Mouse (Mus musculus): ENCODE measurements around the gene Olfm1. TPM values are rescaled to one million over a fixed set of nuclear protein-coding genes. Genes with fewer than 3 reads are reported as not detected.
A peak's percentile ranks its signal among the peaks of the same experiment; 100 is the strongest.

Olfm1 gene
- polyA plus RNA-seq, 1 experiment from 2014 or later: 10.4 TPM

DNA sequence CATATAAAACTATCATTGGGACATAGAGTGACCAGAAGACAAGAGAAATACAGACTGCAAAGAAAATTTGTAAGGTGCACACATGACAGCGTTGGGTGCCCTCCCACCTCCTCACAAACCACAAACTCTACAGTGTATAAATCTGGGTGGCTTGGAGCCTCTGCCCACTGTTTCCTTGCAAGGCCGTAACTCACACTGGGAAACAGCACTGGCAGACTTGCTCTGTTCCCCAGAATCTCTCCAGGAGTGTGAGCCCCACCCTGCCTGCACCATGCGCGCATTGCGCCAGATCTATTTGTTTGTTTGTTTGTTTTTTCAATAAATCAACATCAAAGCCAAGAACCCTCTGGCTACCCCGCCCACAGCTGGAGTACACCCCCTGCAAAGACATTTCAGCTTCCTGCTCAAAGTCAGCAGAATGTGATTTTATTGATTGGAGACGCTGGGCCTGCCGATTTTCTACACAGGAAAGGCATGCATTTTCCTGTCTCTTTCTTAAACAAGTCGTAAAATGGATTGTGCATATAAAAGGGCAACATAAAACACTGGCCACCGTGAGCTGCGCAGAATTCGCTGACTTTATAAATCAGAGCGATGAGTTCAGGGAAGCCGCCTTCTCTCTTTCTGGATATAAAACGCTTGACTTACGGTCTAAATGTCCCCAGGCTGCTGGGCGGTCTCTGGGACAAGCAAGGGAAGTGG, 48.9 kb downstream of the Olfm1 start:
- ATAC-seq (ENCODE audit: low FRiP score, low TSS enrichment): no peak; the same call in 1 of the 2 replicates
- Histone ChIP-seq H3K9ac (replicated peaks; ENCODE audit: low read length) (no peak overlapping the region), H3K9me3 (ENCODE audit: low read length) (0 out of 2 replicates have a peak, but pooled peaks cover 5% of the 10 kb centered on the region), H3K4me2 (replicated peaks; ENCODE audit: low read depth, low read length) (0 out of 2 replicates have a peak overlapping the region, but pooled peaks have one; percentile 13), H3K27me3 (ENCODE audit: insufficient read depth, low read length) (0 out of 2 replicates have a peak, but pooled peaks cover 2% of the 10 kb centered on the region), H3K4me3 (ENCODE audit: low read length) (no peak overlapping the region), H3K27ac (ENCODE audit: low read length) (peak overlapping the region; percentile 57; the same call in 1 of the 2 replicates), H3K4me1 (ENCODE audit: insufficient read depth, low read length) (peaks cover 10% of the 10 kb centered on the region), H3K36me3 (ENCODE audit: insufficient read depth, low read length) (no peaks in the 10 kb centered on the region)
- 34% methylated on average over 17 of the region's 17 CpGs for WGBS

- 42% methylated on average over 5 of the region's 5 CpGs for WGBS
- 0 out of 2 replicates have a peak, but pooled peaks cover 2% of the 10 kb centered on the region for H3K27me3 ChIP-seq (ENCODE audit: insufficient read depth, low read length)
- no peak overlapping the region for H3K4me3 ChIP-seq (ENCODE audit: low read length)
- H3K4me2 ChIP-seq (replicated peaks; ENCODE audit: low read depth, low read length): 0 out of 2 replicates have a peak overlapping the region, but pooled peaks have one; percentile 13
- H3K36me3 ChIP-seq (ENCODE audit: insufficient read depth, low read length): no peaks in the 10 kb centered on the region
- peak overlapping the region; percentile 57; the same call in 1 of the 2 replicates for H3K27ac ChIP-seq (ENCODE audit: low read length)
- 0 out of 2 replicates have a peak, but pooled peaks cover 5% of the 10 kb centered on the region for H3K9me3 ChIP-seq (ENCODE audit: low read length)
- H3K4me1 ChIP-seq (ENCODE audit: insufficient read depth, low read length): peaks cover 10% of the 10 kb centered on the region
- no peak for ATAC-seq (ENCODE audit: low FRiP score, low TSS enrichment)
- H3K9ac ChIP-seq (replicated peaks; ENCODE audit: low read length): no peak overlapping the region
Measured at GRCm38 (mm10) chr2:28242222-28242543, 49.4 kb downstream of the Olfm1 start.

DNA sequence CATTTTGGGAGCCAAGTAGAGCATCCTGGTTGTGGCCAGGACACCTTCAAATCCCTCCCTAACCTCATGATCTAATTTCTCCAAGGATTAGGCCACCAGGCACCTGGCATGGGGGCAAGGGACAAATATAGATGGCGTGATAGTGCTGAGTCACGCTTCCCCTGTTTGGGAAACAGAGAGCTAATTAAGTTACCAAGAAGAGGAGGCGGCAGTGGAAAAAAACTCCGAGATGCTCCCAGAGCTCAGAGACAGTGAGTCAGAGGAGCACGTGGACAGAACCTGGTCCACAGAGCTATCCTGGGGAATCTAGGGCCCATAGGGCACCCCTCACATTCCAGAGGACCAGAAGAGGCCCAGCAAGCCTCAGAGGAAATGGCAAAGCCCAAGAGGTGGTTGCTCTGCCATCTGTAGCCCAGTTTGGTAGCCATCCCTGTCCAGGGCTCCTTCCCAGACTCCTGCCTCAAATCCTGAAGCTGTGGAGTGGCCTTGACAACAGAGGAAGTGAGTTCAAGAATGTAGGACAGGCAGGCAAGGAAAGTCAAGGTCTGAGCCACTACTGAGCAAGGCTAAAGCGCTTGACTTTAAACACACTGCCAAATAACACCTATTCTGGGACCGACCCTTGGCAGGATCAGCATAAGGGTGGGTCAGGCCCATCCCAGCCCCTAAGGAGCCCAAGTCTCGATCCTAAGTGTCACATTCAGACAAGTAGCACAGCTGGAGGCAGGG, 52.0 kb downstream of the Olfm1 start:
- no peak for ATAC-seq (ENCODE audit: low FRiP score, low TSS enrichment)
- 63% methylated on average over 8 of the region's 8 CpGs for WGBS
- H3K4me1 ChIP-seq (ENCODE audit: insufficient read depth, low read length): peaks cover 10% of the 10 kb centered on the region

DNA sequence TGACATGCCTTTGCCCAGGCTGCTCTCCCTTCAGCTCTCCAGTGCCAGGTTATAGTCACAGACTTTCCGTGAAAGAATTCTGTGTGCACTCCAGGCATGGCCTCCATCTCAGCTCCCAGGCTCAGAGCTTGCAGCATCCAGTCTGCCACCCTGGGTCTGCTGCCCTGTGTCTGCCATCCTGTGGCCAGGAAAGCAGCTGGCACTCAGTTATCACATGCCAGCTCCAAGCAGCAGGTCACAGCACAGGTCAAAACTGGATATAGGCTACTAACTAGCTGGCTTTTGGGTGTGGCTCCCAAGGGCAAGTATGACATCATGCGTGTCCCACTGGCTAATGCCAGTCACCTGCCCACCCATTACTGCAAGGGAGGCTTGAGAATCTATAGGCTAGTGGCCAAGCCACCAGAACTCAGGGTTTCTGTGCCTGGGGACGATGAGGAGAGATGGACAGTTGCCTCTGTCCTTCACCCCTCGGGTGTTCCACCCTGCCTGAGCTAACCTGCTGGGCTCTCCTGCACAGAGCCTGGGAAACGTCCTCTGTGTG, 53.4 kb downstream of the Olfm1 start:
- no peak overlapping the region for H3K27ac ChIP-seq (ENCODE audit: low read length)

More for the DNA sequence above, 52.0 kb downstream of the Olfm1 start:
- no peak overlapping the region for H3K4me2 ChIP-seq (replicated peaks; ENCODE audit: low read depth, low read length)
- H3K9me3 ChIP-seq (ENCODE audit: low read length): no peaks in the 10 kb centered on the region
- no peak overlapping the region for H3K9ac ChIP-seq (replicated peaks; ENCODE audit: low read length)
- H3K4me3 ChIP-seq (ENCODE audit: low read length): no peak overlapping the region
- no peak overlapping the region for H3K27ac ChIP-seq (ENCODE audit: low read length)
- H3K27me3 ChIP-seq (ENCODE audit: insufficient read depth, low read length): no peaks in the 10 kb centered on the region
- H3K36me3 ChIP-seq (ENCODE audit: insufficient read depth, low read length): no peaks in the 10 kb centered on the region

DNA sequence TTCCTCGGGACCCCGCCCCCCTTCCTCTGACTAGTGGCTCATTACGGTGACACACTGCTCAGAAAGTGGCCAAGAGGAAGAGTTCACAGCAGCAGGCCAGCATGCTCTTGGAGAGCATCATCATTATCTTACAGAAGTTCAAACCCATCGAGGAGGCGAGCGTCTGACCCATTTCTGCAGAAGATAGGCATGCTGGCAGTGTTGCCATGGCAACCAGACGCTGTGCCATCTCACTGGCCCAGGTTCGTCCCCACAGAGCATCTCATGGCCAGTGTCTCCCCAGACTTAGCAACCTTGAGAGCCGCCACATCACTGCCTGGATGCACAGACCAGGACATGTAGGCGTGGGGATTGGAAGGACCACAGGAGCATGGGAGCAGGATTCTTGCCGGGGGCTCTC, 54.3 kb downstream of the Olfm1 start:
- no peak overlapping the region for H3K4me2 ChIP-seq (replicated peaks; ENCODE audit: low read depth, low read length)

More for the DNA sequence above, 53.4 kb downstream of the Olfm1 start:
- H3K36me3 ChIP-seq (ENCODE audit: insufficient read depth, low read length): no peaks in the 10 kb centered on the region
- no peak overlapping the region for H3K9ac ChIP-seq (replicated peaks; ENCODE audit: low read length)
- no peak overlapping the region for H3K4me3 ChIP-seq (ENCODE audit: low read length)
- 77% methylated on average over 5 of the region's 5 CpGs for WGBS
- H3K9me3 ChIP-seq (ENCODE audit: low read length): no peaks in the 10 kb centered on the region
- peaks cover 10% of the 10 kb centered on the region for H3K4me1 ChIP-seq (ENCODE audit: insufficient read depth, low read length)
- H3K4me2 ChIP-seq (replicated peaks; ENCODE audit: low read depth, low read length): no peak overlapping the region
- H3K27me3 ChIP-seq (ENCODE audit: insufficient read depth, low read length): no peaks in the 10 kb centered on the region
- no peak for ATAC-seq (ENCODE audit: low FRiP score, low TSS enrichment)

GRCm38 (mm10) chr2:28252554-28252953, 59.8 kb downstream of the Olfm1 start:
- no peaks in the 10 kb centered on the region; the same call in 1 of the 2 replicates for H3K27me3 ChIP-seq (ENCODE audit: insufficient read depth, low read length)
- H3K9ac ChIP-seq (replicated peaks; ENCODE audit: low read length): no peak overlapping the region
- 80% methylated on average over 4 of the region's 4 CpGs for WGBS
- no peak overlapping the region for H3K27ac ChIP-seq (ENCODE audit: low read length)
- no peak overlapping the region for H3K4me3 ChIP-seq (ENCODE audit: low read length)
- ATAC-seq (ENCODE audit: low FRiP score, low TSS enrichment): no peak
- no peak overlapping the region for H3K4me2 ChIP-seq (replicated peaks; ENCODE audit: low read depth, low read length)
- no peaks in the 10 kb centered on the region for H3K36me3 ChIP-seq (ENCODE audit: insufficient read depth, low read length)
- no peaks in the 10 kb centered on the region for H3K4me1 ChIP-seq (ENCODE audit: insufficient read depth, low read length)
- H3K9me3 ChIP-seq (ENCODE audit: low read length): no peaks in the 10 kb centered on the region

More for the DNA sequence above, 54.3 kb downstream of the Olfm1 start:
- H3K9me3 ChIP-seq (ENCODE audit: low read length): no peaks in the 10 kb centered on the region
- H3K27me3 ChIP-seq (ENCODE audit: insufficient read depth, low read length): no peaks in the 10 kb centered on the region
- peaks cover 5% of the 10 kb centered on the region for H3K4me1 ChIP-seq (ENCODE audit: insufficient read depth, low read length)
- no peak overlapping the region for H3K9ac ChIP-seq (replicated peaks; ENCODE audit: low read length)
- no peak for ATAC-seq (ENCODE audit: low FRiP score, low TSS enrichment)
- no peak overlapping the region for H3K4me3 ChIP-seq (ENCODE audit: low read length)
- 83% methylated on average over 11 of the region's 11 CpGs for WGBS
- H3K36me3 ChIP-seq (ENCODE audit: insufficient read depth, low read length): no peaks in the 10 kb centered on the region
- no peak overlapping the region for H3K27ac ChIP-seq (ENCODE audit: low read length)

- H3K9me3 ChIP-seq (ENCODE audit: low read length): no peaks in the 10 kb centered on the region
- no peak overlapping the region for H3K27ac ChIP-seq (ENCODE audit: low read length)
- H3K36me3 ChIP-seq (ENCODE audit: insufficient read depth, low read length): no peaks in the 10 kb centered on the region
- no peak overlapping the region for H3K9ac ChIP-seq (replicated peaks; ENCODE audit: low read length)
- no peak overlapping the region for H3K4me2 ChIP-seq (replicated peaks; ENCODE audit: low read depth, low read length)
- WGBS: 78% methylated on average over 7 of the region's 7 CpGs
- no peak for ATAC-seq (ENCODE audit: low FRiP score, low TSS enrichment)
- H3K4me3 ChIP-seq (ENCODE audit: low read length): no peak overlapping the region
- no peaks in the 10 kb centered on the region for H3K4me1 ChIP-seq (ENCODE audit: insufficient read depth, low read length)
- no peaks in the 10 kb centered on the region; the same call in 1 of the 2 replicates for H3K27me3 ChIP-seq (ENCODE audit: insufficient read depth, low read length)
Measured at GRCm38 (mm10) chr2:28256029-28256428, 63.2 kb downstream of the Olfm1 start.

- ATAC-seq (ENCODE audit: low FRiP score, low TSS enrichment): no peak
- H3K27ac ChIP-seq (ENCODE audit: low read length): no peak overlapping the region
- H3K36me3 ChIP-seq (ENCODE audit: insufficient read depth, low read length): no peaks in the 10 kb centered on the region
- H3K9ac ChIP-seq (replicated peaks; ENCODE audit: low read length): no peak overlapping the region
- H3K4me1 ChIP-seq (ENCODE audit: insufficient read depth, low read length): no peaks in the 10 kb centered on the region
- no peak overlapping the region for H3K4me2 ChIP-seq (replicated peaks; ENCODE audit: low read depth, low read length)
- H3K27me3 ChIP-seq (ENCODE audit: insufficient read depth, low read length): no peaks in the 10 kb centered on the region
- 57% methylated on average over 3 of the region's 3 CpGs for WGBS
- H3K4me3 ChIP-seq (ENCODE audit: low read length): no peak overlapping the region
- no peaks in the 10 kb centered on the region for H3K9me3 ChIP-seq (ENCODE audit: low read length)
Measured at GRCm38 (mm10) chr2:28261438-28261837, 68.6 kb downstream of the Olfm1 start.

GRCm38 (mm10) chr2:28267776-28268275, 75.0 kb downstream of the Olfm1 start:
- Histone ChIP-seq H3K4me2 (replicated peaks; ENCODE audit: low read depth, low read length) (no peak overlapping the region), H3K9me3 (ENCODE audit: low read length) (no peaks in the 10 kb centered on the region), H3K36me3 (ENCODE audit: insufficient read depth, low read length) (no peaks in the 10 kb centered on the region), H3K4me1 (ENCODE audit: insufficient read depth, low read length) (no peaks in the 10 kb centered on the region), H3K4me3 (ENCODE audit: low read length) (no peak overlapping the region), H3K27me3 (ENCODE audit: insufficient read depth, low read length) (no peaks in the 10 kb centered on the region), H3K9ac (replicated peaks; ENCODE audit: low read length) (no peak overlapping the region), H3K27ac (ENCODE audit: low read length) (no peak overlapping the region)
- no peak for ATAC-seq (ENCODE audit: low FRiP score, low TSS enrichment)
- 94% methylated on average over 3 of the region's 3 CpGs for WGBS
